Mouse (Mus musculus) CD4-positive, CD25-positive, alpha-beta regulatory T cell, adult 2 months (primary cell): Measurements from ENCODE around the gene Gm28051.

Source experiments
- DNase-seq: peaks from one replicate; pipeline ENCODE4 v3.0.0-alpha.2; 2012; ENCODE audit warnings: low read depth, low spot score

The Gm28051 gene

GRCm38 (mm10) chr12:102686321-102686720 is 71.2 kb downstream of the Gm28051 start:
- no peak for DNase-seq

GRCm38 (mm10) chr12:102685523-102685931 is 72.0 kb downstream of the Gm28051 start:
- no peak for DNase-seq

GRCm38 (mm10) chr12:102684720-102685386 is 72.7 kb downstream of the Gm28051 start:
- no peak for DNase-seq

- no peak for DNase-seq
Measured at GRCm38 (mm10) chr12:102683979-102684378, 73.6 kb downstream of the Gm28051 start.

- DNase-seq = no peak
Measured at GRCm38 (mm10) chr12:102683438-102683837, 74.1 kb downstream of the Gm28051 start.

- no peak for DNase-seq
Measured at GRCm38 (mm10) chr12:102682722-102683299, 74.8 kb downstream of the Gm28051 start.

GRCm38 (mm10) chr12:102682085-102682484 is 75.5 kb downstream of the Gm28051 start:
- no peak for DNase-seq

GRCm38 (mm10) chr12:102681590-102681989 is 76.0 kb downstream of the Gm28051 start:
- peak; percentile 70 for DNase-seq

GRCm38 (mm10) chr12:102678820-102679219 is 78.7 kb downstream of the Gm28051 start:
- no peak for DNase-seq

GRCm38 (mm10) chr12:102677089-102677488 is 80.5 kb downstream of the Gm28051 start:
- DNase-seq = no peak

- DNase-seq = peak; percentile 70
Measured at GRCm38 (mm10) chr12:102674556-102674955, 83.0 kb downstream of the Gm28051 start.

- peak; percentile 61 for DNase-seq
Measured at GRCm38 (mm10) chr12:102674123-102674522, 83.4 kb downstream of the Gm28051 start.

GRCm38 (mm10) chr12:102672857-102673839 is 84.4 kb downstream of the Gm28051 start:
- DNase-seq = peak; percentile 67

- peak; percentile 35 for DNase-seq
Measured at GRCm38 (mm10) chr12:102672176-102672575, 85.4 kb downstream of the Gm28051 start.

- DNase-seq = no peak
Measured at GRCm38 (mm10) chr12:102670848-102671247, 86.7 kb downstream of the Gm28051 start.
